Mouse (Mus musculus): ENCODE data around the gene Eif5a2.

DNA sequence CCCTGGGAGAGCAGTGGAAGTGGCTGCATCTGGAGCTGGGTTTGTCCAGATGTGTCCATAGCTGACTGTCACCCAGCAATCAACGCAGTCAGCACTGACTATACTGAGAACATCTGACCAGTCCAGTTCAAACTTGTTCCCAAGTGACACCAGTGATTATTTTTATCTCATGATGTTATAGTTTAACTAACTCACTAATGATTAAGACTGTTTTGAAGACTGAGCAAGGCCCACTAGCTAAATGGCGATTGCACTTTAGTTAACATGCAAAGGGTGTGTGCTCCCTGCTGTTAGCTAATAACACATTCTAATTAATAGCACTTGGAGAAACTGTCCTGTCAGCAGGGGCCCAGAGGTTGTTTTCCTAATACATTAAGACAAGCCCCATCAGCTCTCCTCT is 44.1 kb upstream of the Eif5a2 start:
- TF ChIP-seq CTCF (IDR thresholded peaks at IDR 0.05) (no peak), POLR2A (IDR thresholded peaks at IDR 0.05; ENCODE audit: insufficient read depth, low read depth, low read length) (no peak), EP300 (IDR thresholded peaks at IDR 0.05; ENCODE audit: insufficient read depth, low read depth, low read length) (no peak)
